Mouse (Mus musculus) stomach, postnatal 0 days (tissue): ENCODE results near the gene Rps27l. TPM values are rescaled to one million over a fixed set of nuclear protein-coding genes. Genes with fewer than 3 reads are reported as not detected.

Source experiments
- ATAC-seq: fragments of 200-750 bp; cut with Nextera tagmentation; 2 replicates; pipeline ENCODE4 v1.8.0; 2017; ENCODE audit not compliant: low FRiP score, low TSS enrichment
- DNase-seq: peaks from one replicate; pipeline ENCODE4 v3.0.0-alpha.2; 2016; ENCODE audit warnings: low spot score
- H3K27ac ChIP-seq: fragments of 300-500 bp; sonication (generic); replicated peaks from 2 replicates; pipeline ENCODE4 v1.5.1; 2014; ENCODE audit warnings: mild to moderate bottlenecking, control low read depth
- H3K27me3 ChIP-seq: fragments of 300-500 bp; sonication (generic); 2 replicates; pipeline ENCODE4 v1.6.1; 2014; ENCODE audit warnings: low read length; ENCODE audit not compliant: control insufficient read depth, insufficient read depth
- H3K36me3 ChIP-seq: fragments of 300-500 bp; sonication (generic); 2 replicates; pipeline ENCODE4 v1.6.1; 2014; ENCODE audit warnings: low read length, mixed read lengths; ENCODE audit not compliant: control insufficient read depth, insufficient read depth
- H3K4me1 ChIP-seq: fragments of 300-500 bp; sonication (generic); replicated peaks from 2 replicates; pipeline ENCODE4 v1.6.1; 2014; ENCODE audit warnings: antibody characterized with exemption; ENCODE audit not compliant: control insufficient read depth, insufficient read depth
- H3K4me2 ChIP-seq: fragments of 300-500 bp; sonication (generic); replicated peaks from 2 replicates; pipeline ENCODE4 v1.6.1; 2014; ENCODE audit warnings: low read depth, mild to moderate bottlenecking, control low read depth, moderate library complexity
- H3K4me3 ChIP-seq: fragments of 300-500 bp; sonication (generic); 2 replicates; pipeline ENCODE4 v1.5.1; 2014; ENCODE audit warnings: low read depth, low read length, control low read depth
- H3K9ac ChIP-seq: fragments of 300-500 bp; sonication (generic); 2 replicates; pipeline ENCODE4 v1.6.1; 2014; ENCODE audit warnings: mild to moderate bottlenecking, low read length, control low read depth, mixed read lengths
- H3K9me3 ChIP-seq: fragments of 300-500 bp; sonication (generic); 2 replicates; pipeline ENCODE4 v1.6.1; 2016; ENCODE audit warnings: low read length; ENCODE audit not compliant: control insufficient read depth
- CTCF ChIP-seq: IDR thresholded peaks from 2 replicates; pipeline ENCODE4 v1.5.1; 2016; ENCODE audit warnings: antibody characterized with exemption, low read depth, mild to moderate bottlenecking, moderate library complexity
- EP300 ChIP-seq: optimal IDR thresholded peaks from 2 replicates; pipeline ENCODE3; 2016; ENCODE audit warnings: antibody characterized with exemption
- WGBS: fragments of 180-500 bp; shearing (Covaris S2); extraction: QIAGEN DNeasy Blood & Tissue Kit; methylation state at CpG from one replicate; pipeline ENCODE4 v1.1.7; 2014; 5-methylcytosine and 5-hydroxymethylcytosine counted together
- polyA plus RNA-seq: library from polyadenylated mRNA; unstranded; fragments of >200 nt; fragmentation: Nextera tagmentation; extraction: Ambion mirVana; gene quantifications from 2 replicates; pipeline ENCODE4 v1.2.1, GENCODE M21; 2015

Gene Rps27l
- polyA plus RNA-seq, 1 experiment from 2014 or later = 843 TPM

DNA sequence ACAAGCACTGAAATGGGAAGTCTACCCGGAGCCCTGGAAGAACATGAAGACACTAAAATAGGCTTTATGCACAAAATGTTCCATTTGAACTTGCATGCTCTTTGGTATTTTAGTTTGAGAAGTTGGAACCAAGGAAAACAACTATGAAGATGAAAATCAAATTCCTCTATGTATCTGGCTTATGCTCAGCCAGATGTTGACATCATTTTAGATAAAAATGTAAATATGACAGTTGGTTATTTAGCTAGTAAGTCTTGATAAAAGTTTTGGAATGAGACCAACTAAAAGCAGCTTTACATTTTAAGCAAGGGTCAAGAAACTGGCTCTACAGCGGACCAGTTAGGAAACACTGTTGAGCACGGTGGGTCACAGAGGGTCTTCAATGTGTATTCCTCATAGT is 31.3 kb upstream of the Rps27l start:
- WGBS = 60% methylated on average over 3 of the region's 3 CpGs
- no peaks in the 10 kb centered on the region for H3K4me1 ChIP-seq
- TF ChIP-seq CTCF (no peak), EP300 (no peak)
- H3K9me3 ChIP-seq = no peaks in the 10 kb centered on the region
- H3K4me2 ChIP-seq = no peak overlapping the region
- ATAC-seq = no peak
- no peaks in the 10 kb centered on the region for H3K27me3 ChIP-seq
- H3K36me3 ChIP-seq = no peaks in the 10 kb centered on the region
- no peak overlapping the region for H3K4me3 ChIP-seq
- no peak overlapping the region for H3K27ac ChIP-seq
- H3K9ac ChIP-seq = no peak overlapping the region
- DNase-seq = no peak

DNA sequence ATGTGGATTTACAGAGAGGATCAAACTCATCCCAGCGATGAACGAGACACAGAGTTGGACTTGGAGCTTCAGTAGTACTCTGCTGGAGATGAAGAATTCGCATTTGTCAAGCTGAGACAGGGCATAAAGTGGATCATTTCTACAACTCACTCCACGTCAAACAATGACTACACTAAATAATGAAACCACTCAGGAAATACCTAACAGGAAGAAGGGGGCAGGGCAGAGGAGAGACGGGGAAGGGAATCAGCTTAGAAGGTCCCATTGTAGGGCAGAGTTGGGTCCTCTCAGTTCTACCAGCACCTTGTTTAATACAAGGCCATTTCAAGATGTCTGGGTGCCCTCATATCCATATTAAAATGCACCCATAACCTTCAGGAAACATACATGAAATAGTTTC is 30.5 kb upstream of the Rps27l start:
- TF ChIP-seq CTCF = no peak
- no peak for TF ChIP-seq EP300
- no peaks in the 10 kb centered on the region for H3K9me3 ChIP-seq
- no peak overlapping the region for H3K9ac ChIP-seq
- no peak overlapping the region for H3K4me2 ChIP-seq
- no peak for DNase-seq
- no peaks in the 10 kb centered on the region for H3K36me3 ChIP-seq
- no peaks in the 10 kb centered on the region for H3K27me3 ChIP-seq
- WGBS = 54% methylated on average over 5 of the region's 5 CpGs
- no peaks in the 10 kb centered on the region for H3K4me1 ChIP-seq
- no peak overlapping the region for H3K4me3 ChIP-seq
- H3K27ac ChIP-seq = peak overlapping the region; percentile 35; the same call in 1 of the 2 replicates
- no peak for ATAC-seq

- no peaks in the 10 kb centered on the region for H3K36me3 ChIP-seq
- ATAC-seq = no peak
- H3K27me3 ChIP-seq = no peaks in the 10 kb centered on the region
- H3K4me2 ChIP-seq = no peak overlapping the region
- no peaks in the 10 kb centered on the region for H3K9me3 ChIP-seq
- no peak overlapping the region for H3K9ac ChIP-seq
- H3K4me3 ChIP-seq = no peak overlapping the region
- 73% methylated on average over 9 of the region's 9 CpGs for WGBS
- DNase-seq = no peak
- H3K27ac ChIP-seq = no peak overlapping the region
- no peaks in the 10 kb centered on the region for H3K4me1 ChIP-seq
- TF ChIP-seq CTCF (no peak), EP300 (no peak)
Measured at GRCm38 (mm10) chr9:66915869-66916785, 29.8 kb upstream of the Rps27l start.

GRCm38 (mm10) chr9:66917216-66917891 is 28.5 kb upstream of the Rps27l start:
- no peak for ATAC-seq
- Histone ChIP-seq H3K4me2 (no peak overlapping the region), H3K27me3 (no peaks in the 10 kb centered on the region), H3K4me1 (no peaks in the 10 kb centered on the region), H3K9ac (no peak overlapping the region), H3K36me3 (no peaks in the 10 kb centered on the region), H3K9me3 (no peaks in the 10 kb centered on the region), H3K27ac (no peak overlapping the region), H3K4me3 (no peak overlapping the region)
- no peak for DNase-seq
- WGBS = 84% methylated on average over 8 of the region's 8 CpGs
- TF ChIP-seq CTCF = no peak
- TF ChIP-seq EP300 = no peak

DNA sequence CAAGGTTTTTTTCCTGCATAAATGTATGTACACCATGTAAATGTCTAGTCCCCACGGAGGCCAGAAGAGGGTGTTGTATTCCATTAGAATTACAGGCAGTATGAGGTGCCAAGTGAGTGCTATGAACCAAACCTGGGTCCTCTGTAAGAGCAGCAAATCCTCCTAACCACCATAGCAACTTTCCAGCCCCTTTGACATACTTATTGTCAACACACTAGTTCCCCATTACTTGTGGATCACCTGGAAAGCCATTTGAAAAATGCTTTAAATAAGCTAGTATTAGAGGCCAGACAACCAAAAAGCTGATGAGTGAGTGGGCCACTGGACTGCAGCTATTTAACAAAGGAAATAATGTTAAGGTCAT is 28.0 kb upstream of the Rps27l start:
- Histone ChIP-seq H3K4me3 (peak overlapping the region; percentile 92; the same call in 1 of the 2 replicates), H3K4me1 (no peaks in the 10 kb centered on the region), H3K27me3 (no peaks in the 10 kb centered on the region), H3K4me2 (peak overlapping the region; percentile 86), H3K9me3 (no peaks in the 10 kb centered on the region), H3K27ac (no peak overlapping the region), H3K9ac (no peak overlapping the region), H3K36me3 (no peaks in the 10 kb centered on the region)
- ATAC-seq (no peak), DNase-seq (no peak)
- TF ChIP-seq EP300 (no peak), CTCF (peak; percentile 25; the same call in 1 of the 2 replicates)
- WGBS = 70% methylated on average over 1 of the region's 1 CpGs
